Mouse (Mus musculus) brain, adult 2 months (tissue): ENCODE data around the gene Rbfox2.

Experiments used
- DNase-seq: peaks from one replicate; pipeline ENCODE4 v3.0.0; 2011; ENCODE audit warnings: low read depth, low spot score

Rbfox2 gene

DNA sequence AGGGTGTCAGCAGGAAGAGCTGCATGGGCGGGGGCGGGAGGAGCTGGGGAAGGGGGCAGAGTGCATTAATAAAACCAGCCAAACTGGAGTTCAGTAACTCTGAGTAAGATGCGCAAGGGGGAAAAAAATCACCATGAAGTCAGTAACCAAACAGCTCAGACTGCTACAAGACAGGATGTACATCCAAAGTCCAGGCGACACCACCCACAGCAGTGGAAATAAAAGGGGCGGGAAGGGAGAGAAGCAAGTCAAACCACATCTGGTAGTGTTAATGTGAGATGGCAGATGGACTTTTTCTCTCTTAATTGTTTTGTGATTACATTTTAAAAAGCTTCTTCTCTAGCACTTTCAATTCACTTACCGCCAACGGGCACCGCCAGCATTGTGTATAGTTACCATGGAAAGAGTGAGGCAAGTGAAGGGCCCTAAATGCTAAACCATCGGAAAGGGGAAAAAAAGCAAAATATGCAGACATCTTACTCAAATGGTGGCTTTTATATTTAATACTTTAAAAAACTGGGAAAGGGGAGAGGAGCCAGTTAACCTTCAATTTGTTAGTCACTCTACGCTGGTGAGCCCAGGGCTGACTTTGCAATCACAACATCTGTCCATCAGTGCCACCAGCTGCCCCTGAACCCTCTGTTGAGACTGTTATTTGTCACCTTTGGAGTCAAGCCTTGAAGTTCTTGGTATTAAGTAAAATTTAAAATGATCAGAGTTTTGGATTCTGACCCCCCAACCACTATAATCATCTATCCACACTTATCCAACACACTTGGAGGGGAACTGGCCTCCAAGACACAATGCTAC, 202.2 kb downstream of the Rbfox2 start:
- peak; percentile 36 for DNase-seq

DNA sequence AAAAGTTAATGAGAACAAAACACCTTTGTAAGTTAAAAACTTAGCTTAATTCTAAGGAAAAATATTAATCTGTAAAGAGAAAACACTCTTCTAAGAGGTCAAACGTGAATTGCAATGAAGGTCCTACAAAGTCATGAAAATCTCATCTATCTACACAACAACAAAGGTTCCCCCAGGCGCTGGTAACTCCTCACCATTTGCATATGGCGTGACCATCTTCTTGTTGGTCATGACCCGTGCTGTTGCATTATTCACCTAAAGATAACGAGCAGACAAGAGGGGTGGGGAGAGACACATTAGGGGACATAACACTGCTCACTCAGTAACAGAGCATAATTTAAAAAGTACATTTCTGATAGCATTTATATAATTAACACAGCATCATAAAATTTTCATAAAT, 204.1 kb downstream of the Rbfox2 start:
- DNase-seq, result no peak

DNA sequence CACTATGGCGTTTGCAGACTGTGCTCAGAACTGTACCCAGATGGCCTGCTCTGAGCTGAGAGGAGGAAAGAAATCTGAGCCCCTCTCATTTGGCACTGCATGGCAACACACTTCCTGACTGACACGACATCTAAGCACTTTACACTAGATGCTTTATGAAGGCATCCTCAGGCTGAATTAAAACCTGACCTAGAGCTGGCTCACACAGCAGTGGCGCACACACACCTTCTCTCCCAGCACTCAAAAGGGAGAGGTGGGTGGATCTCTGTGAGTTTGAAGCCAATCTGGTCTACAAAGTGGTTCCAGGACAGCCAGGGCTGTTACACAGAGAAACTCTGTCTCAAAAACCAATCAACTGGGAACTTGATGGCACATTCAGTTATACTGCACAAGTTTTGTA, 207.0 kb downstream of the Rbfox2 start:
- peak; percentile 61 for DNase-seq

DNA sequence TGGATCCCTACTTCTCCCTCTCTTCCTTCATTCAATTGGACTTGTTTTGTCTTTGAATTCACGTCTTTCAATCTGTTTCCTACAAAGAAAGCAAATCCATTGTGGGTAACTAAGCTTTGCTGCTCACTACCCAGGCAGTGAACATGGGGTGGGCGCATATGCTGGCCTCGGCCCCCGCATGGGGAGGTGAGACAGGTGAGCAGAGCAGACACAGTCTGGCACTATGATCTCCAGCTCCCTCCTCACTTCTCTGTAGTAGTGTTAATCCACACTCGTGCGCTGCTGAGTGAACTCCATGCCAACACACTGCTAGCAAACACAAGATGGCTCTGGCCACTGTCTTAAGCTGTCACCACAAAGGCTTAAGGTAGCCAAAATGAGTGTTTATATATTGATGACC, 209.4 kb downstream of the Rbfox2 start:
- no peak for DNase-seq

GRCm38 (mm10) chr15:77095216-77095615, 211.6 kb downstream of the Rbfox2 start:
- DNase-seq, result no peak

- DNase-seq, result no peak
Measured at GRCm38 (mm10) chr15:77094431-77094830, 212.4 kb downstream of the Rbfox2 start.

GRCm38 (mm10) chr15:77091394-77091793, 215.4 kb downstream of the Rbfox2 start:
- peak; percentile 68 for DNase-seq

DNA sequence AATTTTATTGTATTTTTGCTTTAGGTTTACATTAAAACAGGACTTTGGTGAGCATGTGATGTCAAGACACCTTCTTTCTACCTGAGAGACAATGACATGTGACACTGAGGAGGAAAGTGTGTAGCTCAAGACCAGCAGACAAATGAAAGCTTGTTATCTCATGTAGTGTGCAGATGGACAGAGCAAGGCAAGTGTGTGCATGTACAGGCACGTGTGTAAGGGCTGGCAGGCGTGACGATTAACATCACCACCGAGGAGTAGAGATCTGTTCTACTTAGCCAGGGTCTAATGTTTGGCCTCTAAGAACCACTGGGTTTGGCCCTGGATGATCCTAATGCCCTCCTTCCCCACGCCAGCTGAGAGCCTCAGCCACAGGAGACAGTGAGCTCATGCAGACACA, 216.3 kb downstream of the Rbfox2 start:
- DNase-seq, result no peak

DNA sequence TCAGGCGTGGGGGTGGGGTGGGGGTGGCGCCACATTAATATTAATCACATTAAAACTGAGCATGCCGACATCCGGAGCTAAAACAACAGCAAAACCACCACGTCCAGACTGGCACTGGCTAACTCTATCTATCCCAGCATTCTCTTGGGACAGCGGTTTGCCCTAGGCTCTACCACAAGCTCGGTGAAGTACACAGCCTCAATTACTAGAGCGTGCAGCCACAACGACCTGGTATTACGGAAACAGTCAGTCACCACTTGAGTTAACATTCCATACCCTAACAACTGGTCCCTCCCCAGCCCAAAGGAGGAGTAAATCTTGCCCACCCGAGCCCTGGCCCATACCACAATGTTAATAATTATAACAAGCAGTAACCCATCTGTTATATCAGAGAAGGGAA, 217.6 kb downstream of the Rbfox2 start:
- DNase-seq, result no peak

DNA sequence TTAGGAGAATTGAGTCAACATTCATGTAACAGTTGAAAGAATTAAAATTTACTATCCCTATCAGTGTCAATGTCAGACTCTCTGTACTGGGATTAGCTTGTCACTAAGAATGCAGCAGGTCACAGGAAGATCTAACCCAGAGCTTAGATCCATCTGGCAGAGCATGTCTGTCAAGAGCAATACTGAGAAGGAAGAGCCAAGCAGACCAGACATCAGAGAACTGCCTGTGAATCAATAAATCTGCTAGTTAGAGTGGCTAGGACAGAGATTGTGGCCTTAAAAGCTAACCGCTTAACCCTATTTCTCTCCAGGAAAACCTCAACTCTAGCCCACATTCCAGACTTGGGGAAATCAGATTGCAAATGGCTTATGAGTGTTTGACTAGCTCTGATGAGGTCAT, 220.3 kb downstream of the Rbfox2 start:
- DNase-seq, result no peak

- peak; percentile 43 for DNase-seq
Measured at GRCm38 (mm10) chr15:77085818-77086217, 221.0 kb downstream of the Rbfox2 start.

GRCm38 (mm10) chr15:77081454-77081853, 225.3 kb downstream of the Rbfox2 start:
- DNase-seq, result no peak

- peak; percentile 39 for DNase-seq
Measured at GRCm38 (mm10) chr15:77080684-77081254, 226.0 kb downstream of the Rbfox2 start.

DNA sequence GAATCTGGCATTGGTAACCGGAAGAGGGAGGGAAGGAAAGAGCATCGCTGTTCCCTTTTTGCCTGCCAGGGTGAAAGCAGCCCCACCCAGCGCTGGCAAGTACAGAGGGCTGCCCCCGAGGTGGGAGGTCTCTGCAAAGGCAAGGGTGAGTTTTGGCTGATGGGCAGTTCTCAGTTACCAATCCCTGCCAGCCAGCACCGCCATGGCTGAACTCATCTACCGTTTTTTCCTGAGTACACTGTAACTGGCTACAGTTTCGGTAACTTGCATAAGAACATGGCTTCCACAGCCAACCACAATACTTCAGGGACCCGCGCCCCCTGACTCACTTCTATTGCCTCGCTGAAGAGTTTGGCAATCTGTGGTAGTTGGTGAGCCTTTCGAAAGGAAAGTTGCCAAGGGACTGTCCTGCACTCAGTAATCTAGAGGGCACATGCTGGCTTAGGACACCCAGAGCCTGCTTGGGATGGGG, 226.9 kb downstream of the Rbfox2 start:
- no peak for DNase-seq

- DNase-seq, result no peak
Measured at GRCm38 (mm10) chr15:77079256-77079822, 227.5 kb downstream of the Rbfox2 start.

- DNase-seq, result no peak
Measured at GRCm38 (mm10) chr15:77078786-77079185, 228.0 kb downstream of the Rbfox2 start.

- DNase-seq, result no peak
Measured at GRCm38 (mm10) chr15:77077906-77078305, 228.9 kb downstream of the Rbfox2 start.

DNA sequence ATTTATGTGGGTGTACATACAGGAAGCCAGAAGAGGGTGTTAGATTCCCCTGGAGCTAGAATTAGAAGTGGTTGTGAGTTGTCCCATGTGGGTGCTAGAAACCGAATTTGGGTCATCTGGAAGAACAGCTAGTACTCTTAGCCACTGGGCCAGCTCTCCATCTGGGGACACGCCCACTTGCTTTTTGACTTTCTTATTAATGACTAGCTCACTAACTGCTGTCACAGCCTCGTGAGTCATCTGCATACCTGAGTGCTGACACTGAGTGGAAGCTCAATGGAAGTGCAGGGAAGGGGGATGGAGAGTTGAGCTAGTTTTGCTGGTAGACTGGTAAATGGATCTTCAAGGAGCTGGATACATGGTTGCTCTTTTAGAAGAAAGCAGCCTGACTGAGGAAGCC, 230.3 kb downstream of the Rbfox2 start:
- DNase-seq, result peak; percentile 74

DNA sequence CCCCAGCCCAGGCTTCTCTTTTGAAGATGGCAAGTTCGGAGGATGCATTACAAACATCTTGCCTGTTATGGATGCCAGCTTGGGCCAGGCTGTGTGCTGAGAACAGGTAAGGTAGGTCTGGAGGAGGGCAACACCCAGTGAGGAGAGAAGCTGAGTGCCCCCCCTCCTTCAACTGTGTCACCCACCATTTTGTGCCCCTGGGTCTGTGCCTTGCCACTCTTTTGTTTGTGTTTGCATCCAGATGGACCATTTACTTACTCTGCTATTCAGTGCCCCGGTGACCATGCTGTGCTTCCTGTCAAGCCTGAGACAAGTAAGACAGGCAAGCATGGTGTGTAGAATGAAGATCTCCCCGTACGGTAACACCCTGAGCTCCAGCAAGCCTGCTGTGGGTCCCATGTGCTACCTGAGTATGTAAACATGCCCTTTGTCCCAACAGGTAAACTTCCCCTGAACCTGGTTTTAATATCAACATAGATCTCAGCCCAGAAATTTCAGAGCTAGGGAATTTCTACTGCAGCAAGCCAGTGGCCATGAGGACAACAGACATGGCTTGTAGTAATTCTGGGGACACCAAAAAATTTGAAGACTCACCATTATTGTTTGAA, 234.1 kb downstream of the Rbfox2 start:
- no peak for DNase-seq

DNA sequence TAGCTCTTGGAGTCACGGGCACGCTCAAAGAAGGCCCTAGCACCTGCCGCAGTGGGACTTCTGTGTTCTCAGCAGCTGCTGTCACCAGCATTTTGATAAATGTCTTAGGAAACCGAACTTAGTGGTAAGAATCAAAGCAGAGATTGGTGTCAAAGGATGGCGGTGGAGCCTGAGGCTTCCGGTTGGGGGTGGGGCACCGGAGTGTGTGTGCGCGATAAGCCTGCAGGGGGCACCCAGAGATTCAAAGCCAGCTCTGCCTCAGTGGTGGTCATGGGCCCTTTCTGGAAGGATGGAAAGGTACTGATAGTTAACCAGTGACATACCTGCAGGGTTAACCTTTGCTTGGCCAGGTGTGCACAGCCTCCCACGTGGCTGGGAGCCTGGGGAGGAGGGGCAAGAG, 235.3 kb downstream of the Rbfox2 start:
- DNase-seq, result peak; percentile 57

- no peak for DNase-seq
Measured at GRCm38 (mm10) chr15:77070745-77071268, 236.0 kb downstream of the Rbfox2 start.

DNA sequence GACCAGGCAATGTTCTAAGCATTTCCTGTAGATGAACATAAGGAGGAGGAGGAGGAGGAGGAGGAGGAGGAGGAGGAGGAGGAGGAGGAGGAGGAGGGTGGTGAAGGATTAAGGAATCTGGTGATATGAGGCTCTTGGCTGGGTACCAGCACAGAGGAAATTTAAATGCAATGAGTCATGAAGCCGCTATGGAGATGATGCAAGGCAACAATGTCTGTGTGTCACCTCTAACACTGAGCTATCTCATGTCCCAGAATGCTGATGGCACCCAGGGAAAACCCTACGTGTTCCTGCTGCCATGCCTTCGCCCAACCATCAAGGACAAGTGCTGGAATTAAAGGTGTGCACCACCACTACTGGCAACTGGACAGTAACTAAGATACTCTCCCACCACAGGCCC, 237.8 kb downstream of the Rbfox2 start:
- peak; percentile 81 for DNase-seq
